In the genomic region with DNA sequence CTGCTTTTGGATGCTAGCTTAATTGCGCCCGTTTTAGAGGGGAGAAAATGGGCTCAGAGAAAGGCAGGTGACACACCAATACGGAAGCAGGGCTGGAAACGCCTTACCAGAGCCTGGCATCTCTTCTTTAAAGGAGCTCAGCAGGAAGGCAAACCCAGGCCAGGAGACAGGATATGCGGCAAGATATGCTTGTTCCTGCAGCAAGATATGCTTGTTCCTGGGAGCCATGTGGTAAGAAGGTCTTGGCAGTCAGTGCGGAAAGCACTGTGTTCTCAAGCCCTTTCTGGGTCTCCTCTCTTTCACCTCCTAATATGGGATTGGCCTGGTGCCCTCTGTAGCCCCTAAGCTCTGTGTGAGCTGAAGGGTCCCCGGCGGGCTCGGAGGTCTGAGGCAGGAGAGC, we compare ENCODE assay signal across 7 mouse cellular contexts.
A peak's percentile ranks its signal among the peaks of the same experiment; 100 is the strongest.
DNase-seq lines count a peak whose midpoint lies in the region; ATAC-seq and TF ChIP-seq lines count a peak whose summit lies in the region.

No protein-coding gene starts in this region.

- no peaks in the 10 kb centered on the region for H3K79me2 ChIP-seq in liver, adult 2 months (ENCODE audit: control insufficient read depth, insufficient read depth, low read length)

- no peak for TF ChIP-seq POLR2A in liver, adult 2 months (IDR thresholded peaks at IDR 0.05; ENCODE audit: extremely low read depth, insufficient read depth, low read length)
- no peak for TF ChIP-seq POLR2A in brain, embryonic 14.5 days (IDR thresholded peaks at IDR 0.05; ENCODE audit: borderline replicate concordance, extremely low read depth, insufficient read depth, insufficient read length, poor library complexity, severe bottlenecking)

- H3K9me3 ChIP-seq in liver, embryonic 11.5 days (ENCODE audit: control insufficient read depth, low read length): no peaks in the 10 kb centered on the region
- H3K9me3 ChIP-seq in limb, embryonic 15.5 days: no peaks in the 10 kb centered on the region

- no peak overlapping the region for H3K9ac ChIP-seq in liver, adult 2 months (ENCODE audit: low read depth, low read length)
- no peak overlapping the region for H3K9ac ChIP-seq in liver, embryonic 11.5 days (ENCODE audit: low read depth, low read length)
- no peak overlapping the region for H3K9ac ChIP-seq in limb, embryonic 15.5 days

- TF ChIP-seq CTCF in liver, adult 2 months (IDR thresholded peaks at IDR 0.05; ENCODE audit: low read depth, low read length): no peak
- no peak for TF ChIP-seq CTCF in brain, embryonic 14.5 days (IDR thresholded peaks at IDR 0.05; ENCODE audit: borderline replicate concordance, extremely low read depth, insufficient read depth, insufficient read length)
- TF ChIP-seq CTCF in layer of hippocampus, adult 2 months (conservative IDR thresholded peaks at IDR 0.05): no peak

- 75% methylated on average over 9 of the region's 9 CpGs for WGBS in liver, adult 2 months
- WGBS in liver, embryonic 11.5 days: 53% methylated on average over 9 of the region's 9 CpGs
- WGBS in limb, embryonic 15.5 days: 37% methylated on average over 9 of the region's 9 CpGs

- no peak for DNase-seq in liver, adult 2 months (ENCODE audit: extremely low read depth, low read depth, low spot score)
- DNase-seq in liver, embryonic 11.5 days (ENCODE audit: low spot score): no peak
- peak; percentile 52 for DNase-seq in brain, embryonic 14.5 days (ENCODE audit: low read depth)
- no peak for DNase-seq in layer of hippocampus, adult 2 months (ENCODE audit: low spot score in 2 of 2)
- no peak for DNase-seq in thymus, adult 18-20 months

- H3K27ac ChIP-seq in liver, adult 2 months (replicated peaks; ENCODE audit: insufficient read depth, low read depth, low read length): peak overlapping the region; percentile 57
- no peak overlapping the region for H3K27ac ChIP-seq in liver, embryonic 11.5 days (ENCODE audit: low read depth, low read length)
- peak overlapping the region; percentile 80 for H3K27ac ChIP-seq in limb, embryonic 15.5 days
- H3K27ac ChIP-seq in layer of hippocampus, adult 2 months: no peak overlapping the region

- no peaks in the 10 kb centered on the region for H3K4me1 ChIP-seq in liver, adult 2 months (ENCODE audit: control insufficient read depth, insufficient read depth, low read length)
- H3K4me1 ChIP-seq in liver, embryonic 11.5 days (replicated peaks; ENCODE audit: control insufficient read depth, insufficient read depth, low read length): peaks cover 12% of the 10 kb centered on the region
- H3K4me1 ChIP-seq in limb, embryonic 15.5 days: peaks cover 72% of the 10 kb centered on the region

- no peaks in the 10 kb centered on the region for H3K27me3 ChIP-seq in liver, adult 2 months (ENCODE audit: control insufficient read depth, insufficient read depth, low read length)
- no peaks in the 10 kb centered on the region for H3K27me3 ChIP-seq in liver, embryonic 11.5 days (replicated peaks; ENCODE audit: control insufficient read depth, insufficient read depth, low read length)
- no peaks in the 10 kb centered on the region for H3K27me3 ChIP-seq in limb, embryonic 15.5 days

- no peak overlapping the region for H3K4me2 ChIP-seq in liver, embryonic 11.5 days
- H3K4me2 ChIP-seq in limb, embryonic 15.5 days: 0 out of 2 replicates have a peak overlapping the region, but pooled peaks have one; percentile 8

- ATAC-seq in liver, embryonic 11.5 days (replicated peaks; ENCODE audit: low FRiP score): no peak
- peak; percentile 53 for ATAC-seq in common myeloid progenitor, adult 5-6 weeks (replicated peaks; ENCODE audit: low read depth, poor library complexity, severe bottlenecking)
- no peak for ATAC-seq in limb, embryonic 15.5 days (ENCODE audit: insufficient number of reproducible peaks, low FRiP score, low TSS enrichment, low read depth)

- H3K4me3 ChIP-seq in liver, adult 2 months (ENCODE audit: insufficient read depth, low read depth, low read length): no peak overlapping the region
- H3K4me3 ChIP-seq in liver, embryonic 11.5 days (ENCODE audit: low read depth, low read length): no peak overlapping the region
- no peak overlapping the region for H3K4me3 ChIP-seq in limb, embryonic 15.5 days
- H3K4me3 ChIP-seq in layer of hippocampus, adult 2 months: no peak overlapping the region

- no peaks in the 10 kb centered on the region for H3K36me3 ChIP-seq in liver, adult 2 months (ENCODE audit: control insufficient read depth, insufficient read depth, low read length)
- no peaks in the 10 kb centered on the region for H3K36me3 ChIP-seq in liver, embryonic 11.5 days (ENCODE audit: control insufficient read depth, insufficient read depth, low read length)
- no peaks in the 10 kb centered on the region for H3K36me3 ChIP-seq in limb, embryonic 15.5 days

Comparison
In these comparisons a context has a peak if more than half of its experiments do, and no peak if none do; other contexts are left out.
1. H3K27ac ChIP-seq: peak in liver, adult 2 months (single experiment) and limb, embryonic 15.5 days (single experiment); none in liver, embryonic 11.5 days (single experiment) and layer of hippocampus, adult 2 months (single experiment).